Mouse (Mus musculus) G1E-ER4 (cell line): ENCODE data around the gene Mapkap1. TPM values are rescaled to one million over a fixed set of nuclear protein-coding genes. Genes with fewer than 3 reads are reported as not detected.

Experiments used
- GATA1 ChIP-seq: IDR thresholded peaks from one replicate; pipeline ENCODE4 v1.8.0; 2012; ENCODE audit warnings: low read length, inconsistent platforms
- polyA plus RNA-seq: library from polyadenylated mRNA; stranded (reverse); fragments of >175 nt; gene quantifications from 2 replicates; pipeline ENCODE4 v1.2.3, GENCODE M21; 2012

Mapkap1 gene
- polyA plus RNA-seq, 1 experiment = 107 TPM

DNA sequence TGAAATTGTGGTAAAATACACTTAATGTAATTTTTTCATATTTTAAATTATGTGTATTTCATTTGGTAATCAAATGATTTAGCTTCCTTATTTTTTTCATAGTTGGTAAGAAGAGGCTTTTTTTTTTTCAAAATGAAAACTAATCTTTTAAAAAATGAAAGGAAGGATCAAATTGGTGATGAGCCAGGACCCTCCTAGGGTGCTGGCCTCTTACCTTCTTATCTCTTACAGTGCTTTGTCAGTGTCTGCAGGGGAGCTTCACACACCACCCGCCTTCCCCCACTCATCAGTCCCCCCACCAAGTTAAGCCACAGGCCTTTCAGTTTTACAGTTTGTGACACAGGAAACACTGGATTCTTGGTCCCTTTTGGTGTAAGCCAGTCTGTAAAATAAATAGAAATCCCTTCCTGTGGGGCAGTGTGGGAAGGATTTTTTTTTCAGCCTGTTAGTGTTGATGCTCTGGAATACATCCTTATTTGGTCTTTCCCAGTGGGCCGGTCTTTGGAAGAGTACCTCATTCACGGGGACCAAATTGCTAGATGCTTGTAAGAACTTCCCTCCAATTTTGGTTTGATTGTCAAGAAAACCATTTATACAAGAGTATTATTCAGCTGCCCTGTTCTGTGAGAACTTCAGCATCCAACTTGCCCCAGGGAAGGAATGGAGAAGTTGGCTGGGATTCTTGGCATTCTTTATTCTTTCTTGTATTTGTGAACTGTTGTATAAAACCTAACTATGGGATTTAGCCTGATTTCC is 97.6 kb downstream of the Mapkap1 start:
- TF ChIP-seq GATA1 = no peak

GRCm38 (mm10) chr2:34509856-34510255 is 103.3 kb downstream of the Mapkap1 start:
- TF ChIP-seq GATA1 = no peak

GRCm38 (mm10) chr2:34515263-34515662 is 108.7 kb downstream of the Mapkap1 start:
- TF ChIP-seq GATA1 = no peak

DNA sequence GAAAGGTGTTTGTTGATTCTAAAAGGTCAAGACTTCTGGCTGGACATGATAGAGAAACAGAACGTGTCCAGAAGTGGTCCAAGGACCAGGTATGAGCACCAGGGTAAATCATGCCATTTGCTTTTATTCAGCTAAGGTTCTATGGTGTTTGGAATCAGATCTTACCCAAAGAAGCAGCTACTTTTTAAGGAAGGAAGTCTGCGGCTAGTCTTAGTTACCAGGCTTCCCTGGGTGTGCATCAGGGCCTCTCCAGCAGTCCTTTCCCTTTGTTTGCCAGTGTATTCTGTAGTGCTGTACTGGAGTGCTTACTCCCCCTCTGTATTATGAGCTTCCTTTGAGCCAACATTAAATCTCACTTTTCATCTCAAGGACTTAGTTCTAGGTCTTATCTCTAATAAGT is 111.5 kb downstream of the Mapkap1 start:
- no peak for TF ChIP-seq GATA1

- no peak for TF ChIP-seq GATA1
These were observed 112.0 kb downstream of the Mapkap1 start for GRCm38 (mm10) chr2:34518526-34518925.

GRCm38 (mm10) chr2:34519525-34519924 is 113.0 kb downstream of the Mapkap1 start:
- no peak for TF ChIP-seq GATA1

GRCm38 (mm10) chr2:34521384-34521783 is 114.8 kb downstream of the Mapkap1 start:
- TF ChIP-seq GATA1 = no peak

GRCm38 (mm10) chr2:34526527-34527371 is 120.2 kb downstream of the Mapkap1 start:
- no peak for TF ChIP-seq GATA1

DNA sequence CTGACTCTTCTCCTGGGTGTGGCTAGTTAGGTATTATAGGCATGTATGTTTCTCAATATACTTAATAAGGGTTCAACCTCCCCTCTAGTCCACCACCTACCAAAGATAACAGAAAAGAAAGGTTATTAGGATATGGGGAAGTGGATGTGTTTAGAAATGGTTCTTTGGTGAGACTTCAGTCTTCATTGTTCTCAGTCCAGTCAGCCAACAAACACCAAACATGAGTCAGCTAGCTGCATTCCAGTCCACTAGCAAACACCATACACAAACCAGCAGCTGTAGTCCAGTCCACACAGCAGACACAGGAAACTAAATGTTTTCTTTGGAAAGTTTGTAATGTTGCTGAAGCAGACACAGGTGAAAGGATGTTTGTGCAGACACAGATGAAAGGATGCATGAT is 121.9 kb downstream of the Mapkap1 start:
- TF ChIP-seq GATA1 = no peak

GRCm38 (mm10) chr2:34530042-34530441 is 123.5 kb downstream of the Mapkap1 start:
- no peak for TF ChIP-seq GATA1

GRCm38 (mm10) chr2:34531801-34532298 is 125.3 kb downstream of the Mapkap1 start:
- TF ChIP-seq GATA1 = no peak

DNA sequence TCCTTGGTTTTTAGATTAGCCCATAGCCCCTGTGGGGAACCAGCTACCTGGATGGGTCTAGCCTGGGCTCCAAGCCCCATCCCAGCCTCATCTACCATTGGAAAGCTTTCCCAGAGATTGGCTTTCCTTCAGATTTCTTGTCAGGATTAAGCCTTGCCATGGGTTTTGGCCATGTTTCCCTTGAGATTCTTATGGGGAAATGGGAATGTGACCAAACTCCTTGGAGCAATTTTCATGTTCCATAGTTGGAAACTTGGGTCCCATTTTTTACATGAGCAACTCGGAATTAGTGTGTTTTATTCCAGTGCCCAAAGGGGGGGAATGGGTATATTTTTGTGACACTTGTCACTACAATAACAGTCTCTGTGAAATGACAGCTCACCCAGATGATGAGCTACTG is 125.8 kb downstream of the Mapkap1 start:
- no peak for TF ChIP-seq GATA1

GRCm38 (mm10) chr2:34533281-34533680 is 126.7 kb downstream of the Mapkap1 start:
- TF ChIP-seq GATA1 = no peak

- TF ChIP-seq GATA1 = no peak
These were observed 128.4 kb downstream of the Mapkap1 start for GRCm38 (mm10) chr2:34534996-34535395.

GRCm38 (mm10) chr2:34537356-34537755 is 130.8 kb downstream of the Mapkap1 start:
- no peak for TF ChIP-seq GATA1

GRCm38 (mm10) chr2:34543581-34543980 is 137.0 kb downstream of the Mapkap1 start:
- TF ChIP-seq GATA1 = no peak
